Mouse (Mus musculus) embryonic facial prominence, embryonic 10.5 days (tissue): ENCODE measurements around the gene Ifna5. TPM values are rescaled to one million over a fixed set of nuclear protein-coding genes. Genes with fewer than 3 reads are reported as not detected.
A peak's percentile ranks its signal among the peaks of the same experiment; 100 is the strongest.

ENCODE experiments used
- DNase-seq: peaks from one replicate; pipeline ENCODE4 v3.0.0-alpha.2; 2017; ENCODE audit warnings: low spot score
- H3K27ac ChIP-seq: fragments of 300-500 bp; sonication (generic); replicated peaks from 2 replicates; pipeline ENCODE4 v1.5.1; 2016; ENCODE audit warnings: mild to moderate bottlenecking
- H3K27me3 ChIP-seq: fragments of 300-500 bp; sonication (generic); replicated peaks from 2 replicates; pipeline ENCODE4 v1.6.1; 2016; ENCODE audit warnings: low read depth, mild to moderate bottlenecking; ENCODE audit not compliant: poor library complexity, severe bottlenecking
- H3K36me3 ChIP-seq: fragments of 300-500 bp; sonication (generic); replicated peaks from 2 replicates; pipeline ENCODE4 v1.6.1; 2016; ENCODE audit warnings: mild to moderate bottlenecking, moderate library complexity
- H3K4me1 ChIP-seq: fragments of 300-500 bp; sonication (generic); 2 replicates; pipeline ENCODE4 v1.6.1; 2016
- H3K4me3 ChIP-seq: fragments of 300-500 bp; sonication (generic); 2 replicates; pipeline ENCODE4 v1.5.1; 2016; ENCODE audit warnings: mild to moderate bottlenecking, moderate library complexity
- H3K9me3 ChIP-seq: fragments of 300-500 bp; sonication (generic); 2 replicates; pipeline ENCODE4 v1.6.1; 2016; ENCODE audit warnings: mild to moderate bottlenecking
- WGBS: fragments of 180-500 bp; shearing (Covaris S2); methylation state at CpG from one replicate; pipeline ENCODE4 v1.1.7; 2016; 5-methylcytosine and 5-hydroxymethylcytosine counted together
- polyA plus RNA-seq: library from polyadenylated mRNA; unstranded; fragments of >200 nt; fragmentation: Nextera tagmentation; extraction: Ambion mirVana; gene quantifications from 2 replicates; pipeline ENCODE4 v1.2.1, GENCODE M21; 2016

Gene Ifna5
- polyA plus RNA-seq, 1 experiment from 2014 or later, result not detected

DNA sequence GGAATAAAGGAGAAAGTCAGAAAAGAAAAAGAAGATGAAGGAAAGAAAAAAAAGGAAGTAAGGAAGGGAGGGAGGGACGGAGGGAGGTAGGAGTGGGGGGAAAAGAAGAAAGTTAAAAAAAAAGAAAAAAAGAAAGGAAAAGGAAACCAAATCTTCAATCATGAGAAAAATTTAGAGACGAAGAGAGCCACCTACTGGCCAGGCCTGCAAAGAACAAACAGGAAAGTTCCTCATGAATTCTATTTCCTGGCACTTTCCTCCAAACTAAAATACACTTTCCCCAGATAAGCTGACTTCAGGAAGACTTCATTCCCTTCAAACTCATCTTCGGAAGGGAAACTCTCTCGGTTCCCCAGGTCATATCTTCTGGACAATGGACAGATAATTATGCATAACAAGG is 4.8 kb upstream of the Ifna5 start:
- H3K36me3 ChIP-seq, result no peaks in the 10 kb centered on the region
- DNase-seq, result peak; percentile 22
- H3K9me3 ChIP-seq, result no peaks in the 10 kb centered on the region
- no peak overlapping the region for H3K4me3 ChIP-seq
- 31% methylated on average over 4 of the region's 4 CpGs for WGBS
- H3K27ac ChIP-seq, result no peak overlapping the region
- no peaks in the 10 kb centered on the region for H3K4me1 ChIP-seq
- no peaks in the 10 kb centered on the region for H3K27me3 ChIP-seq

GRCm38 (mm10) chr4:88838828-88839227 is 3.5 kb downstream of the Ifna5 start:
- H3K27me3 ChIP-seq, result no peaks in the 10 kb centered on the region
- WGBS, result 38% methylated on average over 3 of the region's 3 CpGs
- no peak overlapping the region for H3K27ac ChIP-seq
- peaks cover 6% of the 10 kb centered on the region for H3K4me1 ChIP-seq
- DNase-seq, result no peak
- no peak overlapping the region for H3K4me3 ChIP-seq
- no peaks in the 10 kb centered on the region for H3K36me3 ChIP-seq
- no peaks in the 10 kb centered on the region for H3K9me3 ChIP-seq

- no peak overlapping the region for H3K27ac ChIP-seq
- WGBS, result 84% methylated on average over 3 of the region's 3 CpGs
Measured at GRCm38 (mm10) chr4:88840058-88840457, 4.7 kb downstream of the Ifna5 start.

GRCm38 (mm10) chr4:88841438-88841911 is 6.2 kb downstream of the Ifna5 start, which contains the start of gene Ifna4:
Gene Ifna4 (plus strand): TSS chr4:88841861.
- H3K27ac ChIP-seq, result no peak within 1 kb of the TSS
- H3K36me3 ChIP-seq, result no peaks in the 10 kb centered on the region
- no peak for DNase-seq
- peaks cover 6% of the 10 kb centered on the region for H3K4me1 ChIP-seq
- H3K4me3 ChIP-seq, result no peak within 1 kb of the TSS
- WGBS, result 40% methylated on average over 2 of the region's 2 CpGs
- no peaks in the 10 kb centered on the region for H3K27me3 ChIP-seq
- H3K9me3 ChIP-seq, result no peaks in the 10 kb centered on the region

More at GRCm38 (mm10) chr4:88840058-88840457, 4.7 kb downstream of the Ifna5 start:
- no peak for DNase-seq
- no peaks in the 10 kb centered on the region for H3K9me3 ChIP-seq
- H3K36me3 ChIP-seq, result no peaks in the 10 kb centered on the region
- H3K4me1 ChIP-seq, result peaks cover 6% of the 10 kb centered on the region
- no peaks in the 10 kb centered on the region for H3K27me3 ChIP-seq
- no peak overlapping the region for H3K4me3 ChIP-seq

- H3K27me3 ChIP-seq, result no peaks in the 10 kb centered on the region
- no peaks in the 10 kb centered on the region for H3K9me3 ChIP-seq
- no peaks in the 10 kb centered on the region for H3K36me3 ChIP-seq
- no peak overlapping the region for H3K27ac ChIP-seq
- no peak overlapping the region for H3K4me3 ChIP-seq
- WGBS, result 54% methylated on average over 2 of the region's 2 CpGs
- no peak for DNase-seq
- H3K4me1 ChIP-seq, result peaks cover 6% of the 10 kb centered on the region
Measured at GRCm38 (mm10) chr4:88845334-88845733, 10.0 kb downstream of the Ifna5 start.

DNA sequence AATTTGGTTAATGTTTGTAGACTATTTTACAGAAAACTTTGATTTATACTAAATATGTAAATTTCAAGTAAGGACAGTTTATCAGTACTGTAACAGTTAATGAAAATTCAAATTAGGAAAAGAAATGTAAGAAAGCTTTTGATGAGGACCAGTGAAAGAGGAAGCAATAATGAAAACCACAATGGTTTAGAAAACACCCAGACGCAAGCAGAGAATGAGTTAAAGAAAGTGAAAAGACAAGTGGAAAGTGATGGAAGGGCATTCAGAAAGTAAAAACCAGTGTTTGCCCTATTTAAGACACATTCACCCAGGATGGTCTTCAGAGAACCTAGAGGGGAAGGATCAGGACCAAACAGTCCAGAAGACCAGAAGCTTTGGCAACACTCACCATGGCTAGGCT is 14.4 kb downstream of the Ifna5 start, which contains the start of gene Ifna1:
Gene Ifna1 (plus strand): TSS at position 390 of the 400 bp plus-strand sequence.
- DNase-seq, result no peak
- Histone ChIP-seq H3K4me3 (no peak within 1 kb of the TSS), H3K4me1 (0 out of 2 replicates have a peak, but pooled peaks cover 3% of the 10 kb centered on the region), H3K36me3 (no peaks in the 10 kb centered on the region), H3K9me3 (no peaks in the 10 kb centered on the region), H3K27ac (no peak within 1 kb of the TSS), H3K27me3 (no peaks in the 10 kb centered on the region)
- WGBS, result 78% methylated on average over 1 of the region's 1 CpGs

DNA sequence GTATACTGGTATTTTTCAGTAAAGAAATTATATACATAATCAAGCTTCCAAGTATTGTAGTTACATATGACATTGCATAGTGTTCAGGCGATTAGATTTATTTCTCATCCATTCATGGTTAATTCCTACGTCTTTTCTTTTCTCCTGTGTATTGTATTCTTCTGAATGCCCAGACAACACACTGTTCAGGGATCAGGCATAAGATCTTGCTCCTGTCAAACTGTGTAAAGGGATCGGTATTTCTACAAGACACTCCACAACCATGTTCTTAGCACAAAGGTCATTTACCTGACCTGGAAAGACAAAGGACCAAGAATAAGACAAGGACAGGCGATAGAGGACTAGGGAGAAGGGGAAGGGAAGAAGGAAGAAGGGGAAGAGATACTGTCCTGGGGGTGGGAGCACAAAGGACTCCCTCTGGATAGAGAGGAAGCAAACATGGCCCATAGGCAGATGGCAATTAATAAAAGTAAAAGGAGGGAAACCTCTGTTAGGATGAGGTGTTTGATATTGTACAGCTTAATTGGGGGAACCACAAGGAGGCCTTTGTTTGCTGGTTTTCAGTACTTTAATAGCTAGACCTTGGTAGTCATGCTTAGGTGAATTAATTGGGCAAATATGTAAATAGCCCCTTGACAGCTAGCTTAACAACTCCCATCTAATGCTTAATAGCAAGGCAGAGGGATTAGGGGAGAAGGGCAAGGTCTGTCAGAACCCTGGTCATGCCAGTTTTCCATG is 15.9 kb downstream of the Ifna5 start:
- no peaks in the 10 kb centered on the region for H3K36me3 ChIP-seq
- 0 out of 2 replicates have a peak, but pooled peaks cover 3% of the 10 kb centered on the region for H3K4me1 ChIP-seq
- H3K9me3 ChIP-seq, result no peaks in the 10 kb centered on the region
- 59% methylated on average over 4 of the region's 4 CpGs for WGBS
- DNase-seq, result no peak
- H3K4me3 ChIP-seq, result no peak overlapping the region
- no peaks in the 10 kb centered on the region for H3K27me3 ChIP-seq
- H3K27ac ChIP-seq, result no peak overlapping the region

DNA sequence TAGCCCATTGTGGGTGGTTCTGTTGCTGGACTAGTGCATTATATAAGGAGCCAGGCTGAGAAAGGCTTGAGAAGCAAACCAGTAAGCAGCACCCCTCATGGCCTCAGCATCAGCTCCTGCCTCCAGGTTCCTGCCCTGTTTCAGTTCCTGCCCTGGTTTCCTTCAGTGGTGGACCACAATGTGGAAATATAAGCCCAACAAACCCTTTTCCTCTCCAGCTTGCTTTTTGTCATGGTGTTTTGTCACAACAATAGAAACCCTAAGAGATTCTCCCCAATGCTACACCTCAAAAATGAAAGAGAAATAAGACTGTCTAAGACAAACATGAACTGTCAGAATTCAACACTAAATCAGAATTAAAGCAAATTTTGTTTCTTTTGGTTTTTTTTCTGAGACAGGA is 23.9 kb downstream of the Ifna5 start:
- Histone ChIP-seq H3K4me1 (peaks cover 12% of the 10 kb centered on the region), H3K27ac (no peak overlapping the region), H3K9me3 (no peaks in the 10 kb centered on the region), H3K4me3 (no peak overlapping the region), H3K27me3 (peaks cover 22% of the 10 kb centered on the region), H3K36me3 (no peaks in the 10 kb centered on the region)
- DNase-seq, result no peak

DNA sequence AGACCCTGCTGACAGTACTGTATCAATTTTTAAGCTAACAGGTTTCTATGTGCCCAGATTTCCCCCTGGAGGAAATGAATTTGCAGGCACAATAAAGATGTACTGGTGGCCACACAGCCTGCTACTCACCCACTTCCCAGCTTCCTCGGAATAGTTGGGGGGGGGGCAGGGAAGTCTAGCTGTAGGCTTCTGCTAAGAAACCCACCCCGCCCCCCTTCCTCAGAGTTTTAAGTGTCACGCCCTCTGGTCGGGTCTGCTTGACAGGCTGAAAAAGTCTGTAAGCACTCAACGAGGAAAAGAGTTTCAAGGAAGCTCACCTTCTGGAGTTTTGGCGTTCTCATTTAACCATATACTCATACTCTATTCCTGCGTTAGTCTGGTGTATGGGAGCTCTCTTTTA is 28.0 kb downstream of the Ifna5 start:
- Histone ChIP-seq H3K27ac (peak overlapping the region; percentile 40; the same call in 1 of the 2 replicates), H3K27me3 (peaks cover 43% of the 10 kb centered on the region), H3K9me3 (no peaks in the 10 kb centered on the region), H3K4me3 (no peak overlapping the region), H3K36me3 (no peaks in the 10 kb centered on the region), H3K4me1 (peaks cover 31% of the 10 kb centered on the region)
- DNase-seq, result peak; percentile 65
- WGBS, result 5% methylated on average over 7 of the region's 7 CpGs

- Histone ChIP-seq H3K4me1 (peaks cover 34% of the 10 kb centered on the region), H3K9me3 (no peaks in the 10 kb centered on the region), H3K27ac (no peak overlapping the region), H3K4me3 (no peak overlapping the region), H3K27me3 (peaks cover 50% of the 10 kb centered on the region), H3K36me3 (no peaks in the 10 kb centered on the region)
- DNase-seq, result no peak
- WGBS, result 63% methylated on average over 9 of the region's 9 CpGs
Measured at GRCm38 (mm10) chr4:88864599-88864998, 29.3 kb downstream of the Ifna5 start.

DNA sequence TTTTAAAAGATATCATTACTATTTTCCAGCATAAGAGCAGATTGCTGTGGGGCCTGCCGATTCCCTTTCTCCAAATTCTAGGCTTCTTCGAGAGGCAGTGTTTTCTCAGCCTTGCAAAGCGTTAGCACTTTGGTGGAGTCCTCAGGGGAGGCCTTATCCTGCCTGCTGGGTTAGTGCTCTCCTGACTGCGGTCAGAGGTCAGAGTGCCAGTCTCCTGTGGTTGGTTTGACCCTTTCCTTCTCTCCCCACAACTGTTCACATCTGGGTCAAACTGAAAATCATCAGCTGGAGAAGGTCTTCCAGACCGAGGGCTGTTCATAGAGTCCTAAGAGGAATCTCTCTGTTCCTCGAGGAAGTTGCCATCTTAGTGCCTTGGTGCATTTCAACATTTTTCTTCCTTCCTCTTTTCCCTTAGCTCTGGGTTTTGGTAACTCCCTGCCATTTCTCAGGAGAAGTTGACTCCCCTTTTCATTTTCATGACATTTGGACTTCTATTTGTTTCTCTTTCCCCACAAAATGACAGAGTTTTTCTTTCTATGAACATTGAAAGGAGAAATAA is 29.8 kb downstream of the Ifna5 start:
- Histone ChIP-seq H3K4me1 (peaks cover 34% of the 10 kb centered on the region), H3K27ac (no peak overlapping the region), H3K27me3 (peaks cover 50% of the 10 kb centered on the region), H3K4me3 (no peak overlapping the region), H3K36me3 (no peaks in the 10 kb centered on the region), H3K9me3 (no peaks in the 10 kb centered on the region)
- WGBS, result 31% methylated on average over 6 of the region's 6 CpGs
- no peak for DNase-seq

DNA sequence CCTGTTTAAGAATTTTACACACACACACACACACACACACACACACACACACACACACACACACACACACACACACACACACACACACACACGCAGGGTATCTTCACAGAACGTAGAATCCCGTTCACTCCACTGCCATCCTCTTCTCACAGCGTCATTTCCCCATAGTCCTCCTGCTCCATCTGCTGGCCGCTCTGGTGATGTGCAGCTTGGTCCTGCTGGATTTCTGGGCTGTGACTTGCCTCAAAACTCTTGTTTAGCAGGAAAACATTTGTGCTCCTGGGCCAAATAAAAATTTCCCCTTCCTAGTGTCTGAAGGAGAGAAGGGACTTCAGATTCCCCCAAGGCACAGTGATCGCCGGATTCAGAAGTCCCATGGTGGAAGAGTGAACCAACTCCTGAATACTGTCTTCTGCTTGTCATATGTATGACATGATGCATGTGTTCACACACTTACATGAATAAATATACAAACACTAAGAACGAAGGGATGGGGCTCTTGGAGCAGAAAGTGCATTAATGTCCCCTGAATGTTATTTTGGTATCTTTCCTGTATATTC is 32.1 kb downstream of the Ifna5 start:
- H3K4me3 ChIP-seq, result peak overlapping the region; percentile 68
- no peaks in the 10 kb centered on the region for H3K36me3 ChIP-seq
- DNase-seq, result peak; percentile 85
- no peaks in the 10 kb centered on the region for H3K9me3 ChIP-seq
- no peak overlapping the region for H3K27ac ChIP-seq
- H3K4me1 ChIP-seq, result peaks cover 34% of the 10 kb centered on the region
- WGBS, result 3% methylated on average over 8 of the region's 8 CpGs
- peaks cover 46% of the 10 kb centered on the region for H3K27me3 ChIP-seq
